Mouse (Mus musculus) heart, embryonic 11.5 days (tissue): ENCODE data around the gene Papolb. TPM values are rescaled to one million over a fixed set of nuclear protein-coding genes. Genes with fewer than 3 reads are reported as not detected.

Experiments
- ATAC-seq: fragments of 200-750 bp; cut with Nextera tagmentation; replicated peaks from 2 replicates; pipeline ENCODE4 v1.8.0; 2017; ENCODE audit warnings: moderate library complexity; ENCODE audit not compliant: insufficient number of reproducible peaks, low FRiP score, low TSS enrichment
- H3K27ac ChIP-seq: fragments of 300-500 bp; sonication (generic); 2 replicates; pipeline ENCODE4 v1.5.1; 2014; ENCODE audit warnings: mild to moderate bottlenecking, low read depth, low read length
- H3K27me3 ChIP-seq: fragments of 300-500 bp; sonication (generic); 2 replicates; pipeline ENCODE4 v1.6.1; 2014; ENCODE audit warnings: mild to moderate bottlenecking, low read length, mixed read lengths; ENCODE audit not compliant: control insufficient read depth, insufficient read depth
- H3K36me3 ChIP-seq: fragments of 300-500 bp; sonication (generic); 2 replicates; pipeline ENCODE4 v1.6.1; 2014; ENCODE audit warnings: mild to moderate bottlenecking, low read length, moderate library complexity, mixed read lengths; ENCODE audit not compliant: control insufficient read depth, insufficient read depth
- H3K4me1 ChIP-seq: fragments of 300-500 bp; sonication (generic); 2 replicates; pipeline ENCODE4 v1.6.1; 2014; ENCODE audit warnings: low read length; ENCODE audit not compliant: control insufficient read depth, insufficient read depth
- H3K4me2 ChIP-seq: fragments of 300-500 bp; sonication (generic); 2 replicates; pipeline ENCODE4 v1.6.1; 2014; ENCODE audit warnings: mild to moderate bottlenecking, moderate library complexity
- H3K4me3 ChIP-seq: fragments of 300-500 bp; sonication (generic); 2 replicates; pipeline ENCODE4 v1.5.1; 2014; ENCODE audit warnings: low read depth, low read length
- H3K9ac ChIP-seq: fragments of 300-500 bp; sonication (generic); 2 replicates; pipeline ENCODE4 v1.6.1; 2014; ENCODE audit warnings: mild to moderate bottlenecking, low read depth, low read length, moderate library complexity
- H3K9me3 ChIP-seq: fragments of 300-500 bp; sonication (generic); replicated peaks from 2 replicates; pipeline ENCODE4 v1.6.1; 2016; ENCODE audit warnings: low read length; ENCODE audit not compliant: control insufficient read depth
- WGBS: fragments of 180-500 bp; shearing (Covaris S2); extraction: QIAGEN DNeasy Blood & Tissue Kit; methylation state at CpG from one replicate; pipeline ENCODE4 v1.1.7; 2014; ENCODE audit not compliant: insufficient replicate concordance; 5-methylcytosine and 5-hydroxymethylcytosine counted together
- polyA plus RNA-seq: library from polyadenylated mRNA; unstranded; fragments of >200 nt; fragmentation: Nextera tagmentation; extraction: Ambion mirVana; gene quantifications from 2 replicates; pipeline ENCODE4 v1.2.1, GENCODE M21; 2014

Gene Papolb
- polyA plus RNA-seq, 1 experiment from 2014 or later, result 0.39 TPM

GRCm38 (mm10) chr5:142535388-142535787, 5.5 kb upstream of the Papolb start:
- no peaks in the 10 kb centered on the region for H3K27me3 ChIP-seq
- no peak overlapping the region; the same call in 1 of the 2 replicates for H3K9ac ChIP-seq
- no peaks in the 10 kb centered on the region for H3K36me3 ChIP-seq
- no peak for ATAC-seq
- H3K27ac ChIP-seq, result no peak overlapping the region
- H3K9me3 ChIP-seq, result no peaks in the 10 kb centered on the region
- WGBS, result 68% methylated on average over 4 of the region's 4 CpGs
- H3K4me3 ChIP-seq, result no peak overlapping the region
- peaks cover 23% of the 10 kb centered on the region for H3K4me1 ChIP-seq
- H3K4me2 ChIP-seq, result no peak overlapping the region

DNA sequence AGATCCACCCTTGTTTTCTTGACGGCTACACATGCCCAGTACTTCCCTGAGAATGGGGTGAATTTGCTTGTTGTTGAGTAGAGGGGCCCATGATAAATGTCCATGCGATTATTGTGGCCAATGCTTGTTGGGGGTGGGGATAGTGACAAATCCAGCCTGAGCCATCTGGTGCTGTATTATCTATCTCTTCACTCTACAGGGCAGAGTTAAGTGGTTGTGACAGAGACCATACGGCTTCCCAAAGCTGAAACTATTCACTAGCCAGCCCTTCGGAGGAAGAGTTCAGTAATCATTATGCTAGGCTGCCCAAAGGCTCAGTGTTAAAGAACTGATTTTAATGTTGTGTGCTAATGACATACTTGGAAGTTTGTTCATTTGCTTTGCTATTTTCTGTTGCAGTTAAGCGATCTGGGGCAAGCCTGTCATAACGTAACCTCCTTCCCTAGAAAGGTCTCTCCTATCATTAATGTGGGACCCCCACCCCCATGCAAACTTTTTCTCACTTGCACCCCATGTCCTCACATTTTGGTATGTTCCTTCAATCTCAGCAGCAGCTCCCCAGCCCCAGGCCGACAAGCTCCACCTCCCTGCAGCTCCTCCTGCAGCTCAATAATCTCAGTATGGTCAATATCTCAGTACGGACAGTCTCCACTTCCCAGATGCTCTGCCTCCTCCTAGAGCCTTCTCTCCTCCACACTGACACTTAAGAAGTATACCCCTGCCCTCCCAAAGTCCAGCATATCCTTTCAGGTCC, 5.0 kb downstream of the Papolb start:
- H3K36me3 ChIP-seq, result no peaks in the 10 kb centered on the region
- no peaks in the 10 kb centered on the region; the same call in 1 of the 2 replicates for H3K27me3 ChIP-seq
- no peak overlapping the region for H3K9ac ChIP-seq
- H3K27ac ChIP-seq, result peak overlapping the region; percentile 47; the same call in 1 of the 2 replicates
- H3K4me1 ChIP-seq, result peaks cover 12% of the 10 kb centered on the region
- ATAC-seq, result no peak
- no peak overlapping the region; the same call in 1 of the 2 replicates for H3K4me2 ChIP-seq
- no peaks in the 10 kb centered on the region for H3K9me3 ChIP-seq
- H3K4me3 ChIP-seq, result no peak overlapping the region
- 40% methylated on average over 8 of the region's 8 CpGs for WGBS

GRCm38 (mm10) chr5:142521195-142521866, 8.5 kb downstream of the Papolb start:
- ATAC-seq, result peak; percentile 87; the same call in 1 of the 2 replicates
- 76% methylated on average over 11 of the region's 11 CpGs for WGBS

DNA sequence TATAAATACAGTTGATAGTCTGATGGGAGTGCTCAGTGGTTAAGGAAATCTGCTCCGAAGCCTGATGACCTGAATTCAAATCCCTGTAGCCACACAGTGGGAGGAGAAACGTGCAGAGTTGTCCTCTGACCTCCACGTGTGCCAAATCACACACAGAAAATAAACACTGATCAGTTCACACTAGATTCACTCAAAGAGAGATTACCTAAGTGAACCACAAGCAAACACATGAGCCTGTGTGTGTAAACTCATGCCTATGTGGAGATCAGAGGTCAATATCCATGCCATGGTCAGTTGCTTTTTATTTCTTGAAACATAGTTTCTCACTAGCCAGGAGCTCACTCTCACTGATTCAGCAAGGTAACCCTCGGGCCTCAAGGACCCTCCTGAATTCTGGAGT, 9.5 kb downstream of the Papolb start:
- Histone ChIP-seq H3K4me2 (no peak overlapping the region), H3K27ac (0 out of 2 replicates have a peak overlapping the region, but pooled peaks have one; percentile 25), H3K36me3 (no peaks in the 10 kb centered on the region), H3K27me3 (no peaks in the 10 kb centered on the region), H3K4me1 (peaks cover 24% of the 10 kb centered on the region), H3K9ac (no peak overlapping the region), H3K9me3 (no peaks in the 10 kb centered on the region), H3K4me3 (no peak overlapping the region)
- whole genome bisulfite sequencing, result 72% methylated on average over 4 of the region's 4 CpGs
- no peak for ATAC-seq

More at GRCm38 (mm10) chr5:142521195-142521866, 8.5 kb downstream of the Papolb start:
- no peaks in the 10 kb centered on the region for H3K9me3 ChIP-seq
- peak overlapping the region; percentile 58; the same call in 1 of the 2 replicates for H3K27ac ChIP-seq
- no peak overlapping the region for H3K9ac ChIP-seq
- no peaks in the 10 kb centered on the region for H3K27me3 ChIP-seq
- no peak overlapping the region for H3K4me2 ChIP-seq
- H3K4me1 ChIP-seq, result peaks cover 26% of the 10 kb centered on the region
- no peak overlapping the region for H3K4me3 ChIP-seq
- H3K36me3 ChIP-seq, result no peaks in the 10 kb centered on the region

DNA sequence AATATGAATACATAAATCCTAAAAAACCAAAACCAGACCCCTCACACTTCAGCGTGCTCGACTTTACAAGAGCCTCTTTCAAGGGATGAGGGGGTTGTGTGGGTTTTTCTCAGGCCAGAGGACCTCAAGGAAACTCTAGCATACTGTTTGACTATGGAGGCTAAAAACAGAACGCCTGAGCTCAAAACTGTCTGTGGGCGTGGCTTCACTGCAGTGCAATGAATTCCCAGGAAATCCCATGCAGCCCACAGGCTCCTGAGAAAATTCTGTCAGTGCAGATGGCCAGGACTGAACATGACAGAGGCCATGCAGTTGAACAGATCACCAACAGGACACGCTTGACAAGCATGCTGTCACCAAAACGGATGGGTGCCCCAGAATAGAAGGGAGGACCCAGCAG, 10.9 kb downstream of the Papolb start:
- H3K36me3 ChIP-seq, result no peaks in the 10 kb centered on the region
- H3K4me1 ChIP-seq, result peaks cover 14% of the 10 kb centered on the region
- no peak for ATAC-seq
- no peaks in the 10 kb centered on the region for H3K27me3 ChIP-seq
- no peak overlapping the region for H3K4me3 ChIP-seq
- H3K9ac ChIP-seq, result no peak overlapping the region
- no peak overlapping the region for H3K4me2 ChIP-seq
- H3K27ac ChIP-seq, result peak overlapping the region; percentile 25; the same call in 1 of the 2 replicates
- no peaks in the 10 kb centered on the region for H3K9me3 ChIP-seq
- 52% methylated on average over 6 of the region's 6 CpGs for WGBS

- WGBS, result 61% methylated on average over 4 of the region's 4 CpGs
- Histone ChIP-seq H3K27ac (no peak overlapping the region), H3K4me2 (no peak overlapping the region), H3K36me3 (no peaks in the 10 kb centered on the region), H3K4me1 (peaks cover 19% of the 10 kb centered on the region), H3K9me3 (no peaks in the 10 kb centered on the region), H3K4me3 (no peak overlapping the region), H3K27me3 (no peaks in the 10 kb centered on the region), H3K9ac (no peak overlapping the region)
- no peak for ATAC-seq
Observed at GRCm38 (mm10) chr5:142512112-142512511, 17.8 kb downstream of the Papolb start.

GRCm38 (mm10) chr5:142510061-142510414, 19.8 kb downstream of the Papolb start:
- 51% methylated on average over 7 of the region's 7 CpGs for WGBS
- no peak for ATAC-seq
- no peak overlapping the region for H3K27ac ChIP-seq
- H3K4me2 ChIP-seq, result no peak overlapping the region
- H3K27me3 ChIP-seq, result no peaks in the 10 kb centered on the region
- no peaks in the 10 kb centered on the region for H3K9me3 ChIP-seq
- H3K36me3 ChIP-seq, result no peaks in the 10 kb centered on the region
- no peak overlapping the region for H3K4me3 ChIP-seq
- no peak overlapping the region for H3K9ac ChIP-seq
- H3K4me1 ChIP-seq, result peaks cover 19% of the 10 kb centered on the region

DNA sequence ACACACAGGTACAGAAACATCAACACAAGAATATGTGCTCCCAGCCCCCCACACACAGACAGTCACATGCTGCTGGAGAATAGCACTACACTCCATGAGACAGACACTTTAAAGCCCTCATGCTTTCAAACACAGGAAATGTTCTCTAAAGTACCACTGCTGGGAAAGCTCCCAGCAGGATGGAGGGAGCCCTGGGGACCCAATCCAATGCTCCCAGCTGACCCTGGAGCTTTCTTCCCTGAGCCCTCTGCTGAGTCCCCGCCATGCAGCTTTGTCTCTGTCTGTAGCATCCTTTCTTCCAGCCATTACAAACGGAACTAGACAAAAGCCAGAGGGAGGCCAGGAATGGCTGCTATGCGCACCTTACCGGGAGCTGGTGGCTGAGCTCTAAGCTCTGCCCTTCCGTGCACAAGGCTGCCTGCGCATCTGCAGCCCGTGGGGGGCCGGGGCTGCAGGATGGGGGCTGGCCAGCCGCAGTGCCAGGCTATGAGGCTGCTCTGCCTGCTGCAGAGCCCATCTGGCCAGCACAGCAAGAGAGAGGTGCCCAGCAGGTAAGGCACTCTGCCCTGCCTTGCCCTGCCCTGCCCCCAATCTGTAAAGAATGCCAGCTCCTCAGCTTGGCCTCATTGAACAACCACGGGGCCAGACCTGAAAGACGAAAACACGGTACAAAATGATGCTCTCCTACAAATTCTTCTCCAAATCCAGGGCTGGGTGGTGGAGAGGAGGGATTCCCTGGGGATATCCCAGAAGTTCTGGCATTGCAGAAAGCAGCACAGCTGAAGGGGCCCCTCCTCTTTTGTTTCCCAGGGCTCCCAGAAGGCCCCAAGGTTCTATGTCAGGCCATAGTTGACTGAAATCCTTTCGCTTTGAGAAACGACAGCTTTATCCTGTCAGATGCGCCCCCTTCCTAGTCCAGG, 20.5 kb downstream of the Papolb start:
- peak overlapping the region; percentile 50 for H3K4me2 ChIP-seq
- no peaks in the 10 kb centered on the region for H3K27me3 ChIP-seq
- H3K27ac ChIP-seq, result no peak overlapping the region; the same call in 1 of the 2 replicates
- 27% methylated on average over 15 of the region's 15 CpGs for WGBS
- peaks cover 19% of the 10 kb centered on the region for H3K4me1 ChIP-seq
- H3K9ac ChIP-seq, result peak overlapping the region; percentile 50; the same call in 1 of the 2 replicates
- H3K4me3 ChIP-seq, result no peak overlapping the region
- no peak for ATAC-seq
- no peaks in the 10 kb centered on the region for H3K9me3 ChIP-seq
- H3K36me3 ChIP-seq, result no peaks in the 10 kb centered on the region
